Mouse (Mus musculus) retina, embryonic 14.5 days (tissue): ENCODE measurements around the gene Olfml1.

Source experiments
- DNase-seq: peaks from one replicate; pipeline ENCODE4 v3.0.0-alpha.2; 2015; ENCODE audit warnings: low spot score

Gene Olfml1

GRCm38 (mm10) chr7:107567261-107567671 is at the start of gene Olfml1:
Olfml1 (plus strand) TSS chr7:107567446.
- DNase-seq, result no peak

DNA sequence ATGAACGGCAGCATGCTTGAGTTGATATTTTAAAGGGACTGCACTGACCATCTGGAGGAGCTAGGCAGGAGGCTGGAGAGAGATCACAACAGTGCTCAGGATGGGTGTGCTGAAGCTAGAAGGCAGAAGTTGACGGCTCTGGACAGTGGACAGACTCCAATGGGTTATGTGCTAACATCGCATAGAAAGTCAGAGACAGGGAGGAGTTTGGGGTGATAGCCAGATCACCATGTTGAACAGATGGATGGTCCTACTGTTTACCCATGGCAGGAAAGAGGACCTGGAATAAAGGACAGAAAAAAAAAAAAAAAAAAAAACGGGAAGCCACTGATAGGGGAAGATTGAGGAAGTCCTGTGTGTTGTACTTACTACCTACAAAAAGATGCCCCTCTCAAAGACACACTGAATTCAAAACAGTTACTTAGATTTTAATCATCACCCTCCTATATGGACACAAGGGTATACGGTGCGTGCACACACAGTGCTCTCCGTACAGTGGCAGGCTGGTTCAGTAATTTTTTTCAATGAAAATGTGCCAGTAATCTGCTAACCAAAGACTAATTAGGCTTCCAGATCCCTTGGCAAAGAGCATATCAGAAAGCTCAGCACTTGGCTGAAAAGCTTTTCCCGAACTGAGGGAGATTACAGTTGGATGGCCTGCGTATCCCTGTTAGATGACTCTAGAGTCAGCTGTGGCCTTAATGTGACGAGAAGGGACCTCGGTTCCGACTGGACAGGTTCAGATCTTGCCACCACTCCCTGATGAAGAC is 47.8 kb upstream of the Olfml1 start:
- no peak for DNase-seq

DNA sequence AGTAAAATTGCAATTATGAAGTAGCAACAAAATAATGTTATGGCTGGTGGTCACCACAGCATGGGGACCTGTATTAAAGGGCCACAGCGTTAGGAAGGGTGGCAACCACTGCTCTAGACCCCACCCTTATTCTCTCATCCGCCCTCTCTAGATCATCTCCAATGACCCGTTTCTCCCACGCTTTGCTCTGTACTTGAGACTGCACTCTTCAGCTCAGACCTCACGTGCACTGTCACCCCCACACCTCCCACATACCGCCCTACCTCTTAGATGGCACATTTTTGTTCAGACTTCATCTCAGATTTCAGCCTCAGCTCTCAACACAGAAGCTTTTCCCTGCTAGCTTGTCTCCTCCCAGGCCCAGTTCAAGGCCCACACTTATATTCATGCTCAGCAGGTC is 45.8 kb upstream of the Olfml1 start:
- DNase-seq, result no peak

DNA sequence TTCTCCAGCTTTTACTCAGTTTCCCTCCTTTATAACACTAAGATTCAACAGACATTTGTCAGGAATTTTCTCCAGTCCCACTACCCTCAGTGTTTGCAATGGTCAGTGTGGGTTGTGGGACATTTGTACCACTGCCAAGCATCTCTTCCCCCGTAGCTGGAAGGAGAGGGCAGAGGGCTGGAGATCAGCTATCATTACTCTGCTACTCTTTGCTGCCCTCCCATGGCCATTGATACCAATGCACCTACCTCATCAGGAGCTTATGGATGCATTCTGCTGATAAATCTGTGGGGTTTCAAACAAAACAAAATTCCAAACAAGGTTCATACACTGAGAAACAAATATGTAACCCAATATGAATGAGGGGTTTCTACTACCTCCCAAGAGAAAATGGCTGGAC is 40.9 kb upstream of the Olfml1 start:
- DNase-seq, result peak; percentile 80

- DNase-seq, result no peak
Measured at GRCm38 (mm10) chr7:107528169-107528772, 39.0 kb upstream of the Olfml1 start.

GRCm38 (mm10) chr7:107529364-107529763 is 37.9 kb upstream of the Olfml1 start:
- no peak for DNase-seq

DNA sequence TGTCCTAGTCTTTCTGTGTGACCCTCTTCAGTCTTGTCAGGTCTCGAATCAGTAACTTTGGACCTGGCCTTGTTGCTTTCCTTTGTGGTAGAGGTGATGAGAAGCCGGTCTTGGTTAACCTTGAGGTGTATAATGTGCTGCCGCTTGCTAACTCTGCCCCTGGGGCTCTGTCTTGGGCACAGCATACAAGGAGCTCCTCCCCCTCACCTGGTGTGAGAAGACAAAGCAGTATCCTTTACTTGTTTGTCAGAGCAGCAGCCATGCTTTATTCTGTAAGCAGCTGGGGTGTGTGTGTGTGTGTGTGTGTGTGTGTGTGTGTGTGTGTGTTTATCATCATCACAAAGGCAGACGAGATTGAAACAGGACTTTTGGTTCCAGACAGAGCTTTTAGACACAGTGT is 31.9 kb upstream of the Olfml1 start:
- DNase-seq, result no peak

GRCm38 (mm10) chr7:107536516-107536915 is 30.7 kb upstream of the Olfml1 start:
- DNase-seq, result peak; percentile 23

GRCm38 (mm10) chr7:107540034-107540433 is 27.2 kb upstream of the Olfml1 start:
- no peak for DNase-seq

DNA sequence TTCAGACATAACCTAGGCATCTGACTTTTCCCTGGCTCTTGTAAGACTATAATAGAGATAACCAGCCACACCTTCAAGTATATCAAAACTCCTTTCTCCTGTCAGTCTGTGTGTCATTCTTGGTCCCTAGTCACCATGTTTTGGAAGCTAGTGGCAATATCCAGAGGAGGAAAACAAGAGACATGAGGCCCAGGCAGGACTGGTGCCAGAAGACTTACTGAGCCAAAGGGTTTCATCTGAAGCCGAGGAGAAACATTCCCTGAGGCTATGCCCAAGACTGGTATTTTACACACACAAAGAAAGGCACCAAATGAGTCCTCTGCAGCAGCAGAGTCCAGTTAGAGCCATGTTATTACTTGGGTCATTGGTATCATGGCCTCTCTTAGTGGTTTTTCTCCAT is 22.2 kb upstream of the Olfml1 start:
- DNase-seq, result no peak

GRCm38 (mm10) chr7:107547872-107548271 is 19.4 kb upstream of the Olfml1 start:
- no peak for DNase-seq

DNA sequence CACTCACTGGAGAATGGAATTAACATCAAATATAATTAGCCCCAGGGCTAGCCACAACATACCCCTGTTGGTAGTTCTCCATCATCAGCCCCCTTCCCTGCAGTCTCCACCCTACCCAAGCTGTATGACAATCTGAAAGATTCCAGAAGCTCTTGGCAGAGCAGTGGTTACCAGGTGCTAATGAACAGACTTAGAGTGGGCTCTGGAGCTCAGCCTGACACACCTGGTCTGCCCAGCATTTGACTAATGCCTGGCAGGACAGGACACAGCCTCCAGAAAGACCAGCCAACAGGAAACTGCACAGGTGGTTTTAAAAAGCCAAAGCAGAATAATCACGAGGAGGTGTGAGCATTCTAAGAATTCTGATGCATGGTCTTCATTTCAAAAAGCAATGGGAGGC is 13.8 kb upstream of the Olfml1 start:
- DNase-seq, result no peak

- no peak for DNase-seq
Measured at GRCm38 (mm10) chr7:107555906-107556305, 11.3 kb upstream of the Olfml1 start.

- no peak for DNase-seq
Measured at GRCm38 (mm10) chr7:107560675-107561074, 6.6 kb upstream of the Olfml1 start.

DNA sequence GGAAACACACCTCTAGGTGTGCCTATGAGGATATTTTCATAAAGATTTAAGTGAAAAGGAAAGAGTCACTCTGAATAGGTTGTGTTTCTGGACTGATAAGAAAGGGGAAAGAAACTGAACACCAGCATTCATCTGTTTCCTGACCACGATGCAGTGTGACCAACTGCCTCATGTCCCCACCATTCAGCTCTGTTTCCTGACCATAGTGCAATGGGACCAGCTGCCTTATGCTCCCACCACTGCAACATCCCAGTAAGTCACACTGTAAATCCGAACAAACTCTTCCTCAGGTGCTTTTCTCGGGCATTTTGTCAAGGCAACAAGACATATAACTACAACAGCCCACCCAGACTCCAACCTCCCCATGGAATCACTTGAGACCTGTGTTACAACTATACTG is 5.7 kb upstream of the Olfml1 start:
- no peak for DNase-seq

GRCm38 (mm10) chr7:107563727-107564126 is 3.5 kb upstream of the Olfml1 start:
- DNase-seq, result peak; percentile 3

- DNase-seq, result no peak
Measured at GRCm38 (mm10) chr7:107567674-107568073, 428 bp downstream of the Olfml1 start.

- DNase-seq, result no peak
Measured at GRCm38 (mm10) chr7:107568971-107569370, 1.7 kb downstream of the Olfml1 start.

- DNase-seq, result no peak
Measured at GRCm38 (mm10) chr7:107573856-107574255, 6.6 kb downstream of the Olfml1 start.

DNA sequence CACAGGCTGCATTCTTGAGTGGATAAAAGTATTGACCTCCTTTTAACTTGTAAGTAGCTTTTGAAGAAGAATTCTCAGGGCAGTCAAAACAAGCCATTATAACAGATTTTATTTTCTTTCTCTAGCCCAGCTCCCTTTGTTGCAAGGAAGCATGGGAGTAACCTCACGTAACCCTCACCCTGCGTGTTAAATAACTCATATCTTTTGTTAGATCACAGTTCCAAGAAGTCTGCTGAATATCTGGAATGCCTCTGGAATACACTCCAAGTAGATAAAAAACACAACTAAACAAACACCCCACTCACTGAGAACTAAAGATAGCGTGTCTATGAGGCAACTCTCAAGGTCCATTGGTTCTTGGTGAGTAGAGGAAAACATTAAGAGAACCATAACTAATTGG is 7.0 kb downstream of the Olfml1 start:
- no peak for DNase-seq

DNA sequence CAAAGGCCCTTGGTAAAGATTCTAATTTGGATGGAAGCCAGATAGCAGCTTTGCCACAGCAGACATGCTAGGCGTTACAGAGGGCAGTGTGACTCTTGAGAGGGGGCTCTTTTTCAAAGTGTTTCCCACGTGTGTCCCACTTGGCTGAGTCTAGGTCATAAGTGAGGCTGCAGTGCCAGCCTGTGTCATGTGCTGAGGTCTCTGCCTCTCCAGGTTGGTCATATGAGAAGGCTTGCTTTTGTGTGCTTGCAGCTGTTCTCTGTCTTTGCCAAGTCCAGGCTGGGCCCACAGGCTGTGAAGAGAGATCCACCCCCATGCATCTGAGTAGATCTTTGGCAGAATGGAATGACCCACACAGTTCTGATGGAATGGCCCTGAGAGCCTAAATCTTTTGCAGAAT is 25.4 kb downstream of the Olfml1 start:
- no peak for DNase-seq

- DNase-seq, result no peak
Measured at GRCm38 (mm10) chr7:107593904-107594303, 26.7 kb downstream of the Olfml1 start.

- peak; percentile 74 for DNase-seq
Measured at GRCm38 (mm10) chr7:107594325-107594856, 27.1 kb downstream of the Olfml1 start.
